Mouse (Mus musculus): ENCODE results near the gene Elovl3.

DNA sequence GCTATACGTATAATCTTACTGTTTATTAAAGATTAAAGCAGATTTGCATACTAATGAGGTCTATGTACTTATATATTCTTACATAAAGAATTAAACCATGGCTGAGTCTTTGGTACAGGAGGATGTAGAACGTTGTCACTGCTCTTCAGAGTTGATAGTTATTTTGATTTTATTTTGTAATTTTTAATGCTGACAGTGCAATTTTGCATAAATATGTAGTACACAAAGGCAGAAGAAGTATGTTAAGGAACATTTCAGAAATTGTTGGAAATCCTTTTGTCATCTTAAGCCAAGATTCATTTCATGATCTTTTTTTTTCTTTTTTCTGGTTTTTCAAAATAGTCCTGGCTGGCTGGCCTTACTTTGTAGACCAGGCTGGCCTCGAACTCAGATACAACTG, 37.7 kb downstream of the Elovl3 start:
- TF ChIP-seq CTCF (conservative IDR thresholded peaks at IDR 0.05; ENCODE audit: low read length) (no peak), NANOG (IDR thresholded peaks at IDR 0.05; ENCODE audit: borderline replicate concordance, low read length) (no peak)

Measured in E14TG2a.4 (cell line).